Mouse (Mus musculus): ENCODE results near the gene Gm13212.
A peak's percentile ranks its signal among the peaks of the same experiment; 100 is the strongest.
"Not testable (repeated sequence)": the region's sequence is repeated elsewhere in the genome, so short reads cannot be mapped to it uniquely, and the experiment has no call there.

Gm13212 gene

GRCm38 (mm10) chr4:145585078-145585477, at the start of gene Gm13212:
Gm13212 (plus strand) TSS chr4:145585166.
- DNase-seq (ENCODE audit: extremely low spot score) = peak; percentile 38

GRCm38 (mm10) chr4:145543861-145544260, 41.1 kb upstream of the Gm13212 start:
- DNase-seq (ENCODE audit: extremely low spot score) = not testable (repeated sequence)

GRCm38 (mm10) chr4:145545106-145545505, 39.9 kb upstream of the Gm13212 start:
- not testable (repeated sequence) for DNase-seq (ENCODE audit: extremely low spot score)

GRCm38 (mm10) chr4:145545734-145546349, 39.1 kb upstream of the Gm13212 start:
- DNase-seq (ENCODE audit: extremely low spot score) = not testable (repeated sequence)

- DNase-seq (ENCODE audit: extremely low spot score) = not testable (repeated sequence)
Measured at GRCm38 (mm10) chr4:145546477-145546876, 38.5 kb upstream of the Gm13212 start.

GRCm38 (mm10) chr4:145556680-145557079, 28.3 kb upstream of the Gm13212 start:
- no peak for DNase-seq (ENCODE audit: extremely low spot score)

GRCm38 (mm10) chr4:145559505-145560099, 25.4 kb upstream of the Gm13212 start:
- DNase-seq (ENCODE audit: extremely low spot score) = no peak

- no peak for DNase-seq (ENCODE audit: extremely low spot score)
Measured at GRCm38 (mm10) chr4:145564111-145564821, 20.7 kb upstream of the Gm13212 start.

- not testable (repeated sequence) for DNase-seq (ENCODE audit: extremely low spot score)
Measured at GRCm38 (mm10) chr4:145570461-145570860, 14.5 kb upstream of the Gm13212 start.

GRCm38 (mm10) chr4:145576623-145577022, 8.3 kb upstream of the Gm13212 start:
- not testable (repeated sequence) for DNase-seq (ENCODE audit: extremely low spot score)

- DNase-seq (ENCODE audit: extremely low spot score) = not testable (repeated sequence)
Measured at GRCm38 (mm10) chr4:145580333-145580732, 4.6 kb upstream of the Gm13212 start.

GRCm38 (mm10) chr4:145586046-145586445, 1.1 kb downstream of the Gm13212 start:
- DNase-seq (ENCODE audit: extremely low spot score) = not testable (repeated sequence)

- not testable (repeated sequence) for DNase-seq (ENCODE audit: extremely low spot score)
Measured at GRCm38 (mm10) chr4:145594183-145594582, 9.2 kb downstream of the Gm13212 start.

GRCm38 (mm10) chr4:145594798-145595197, 9.8 kb downstream of the Gm13212 start:
- not testable (repeated sequence) for DNase-seq (ENCODE audit: extremely low spot score)

GRCm38 (mm10) chr4:145640416-145641185, 55.6 kb downstream of the Gm13212 start:
- DNase-seq (ENCODE audit: extremely low spot score) = peak; percentile 2

GRCm38 (mm10) chr4:145670385-145670784, 85.4 kb downstream of the Gm13212 start, which contains the start of gene Zfp980:
Zfp980 (plus strand) TSS chr4:145670685.
- not testable (repeated sequence) for DNase-seq (ENCODE audit: extremely low spot score)

GRCm38 (mm10) chr4:145674286-145674780, 89.4 kb downstream of the Gm13212 start:
- DNase-seq (ENCODE audit: extremely low spot score) = not testable (repeated sequence)
